Mouse (Mus musculus) limb, embryonic 12.5 days (tissue): ENCODE measurements at regions not wholly inside any gene's neighbourhood (a gene's known extent, or its start where the extent isn't known, plus 50 kb on each side); places are given as distances from the start of the nearest gene placed in this dataset.

Source experiments
- ATAC-seq: fragments of 200-750 bp; cut with Nextera tagmentation; 2 replicates; pipeline ENCODE4 v1.8.0; 2017; ENCODE audit warnings: low read depth, moderate TSS enrichment; ENCODE audit not compliant: insufficient number of reproducible peaks, insufficient read depth, low FRiP score, low TSS enrichment
- H3K27ac ChIP-seq: fragments of 300-500 bp; sonication (generic); 2 replicates; pipeline ENCODE4 v1.5.1; 2016; ENCODE audit warnings: mild to moderate bottlenecking, moderate library complexity
- H3K27me3 ChIP-seq: fragments of 300-500 bp; sonication (generic); 2 replicates; pipeline ENCODE4 v1.6.1; 2016; ENCODE audit warnings: mild to moderate bottlenecking, moderate library complexity
- H3K36me3 ChIP-seq: fragments of 300-500 bp; sonication (generic); 2 replicates; pipeline ENCODE4 v1.6.1; 2016; ENCODE audit warnings: mild to moderate bottlenecking, moderate library complexity
- H3K4me1 ChIP-seq: fragments of 300-500 bp; sonication (generic); replicated peaks from 2 replicates; pipeline ENCODE4 v1.6.1; 2016
- H3K4me2 ChIP-seq: fragments of 300-500 bp; sonication (generic); 2 replicates; pipeline ENCODE4 v1.6.1; 2016; ENCODE audit warnings: mild to moderate bottlenecking, moderate library complexity
- H3K4me3 ChIP-seq: fragments of 300-500 bp; sonication (generic); replicated peaks from 2 replicates; pipeline ENCODE4 v1.5.1; 2016; ENCODE audit warnings: mild to moderate bottlenecking
- H3K9ac ChIP-seq: fragments of 300-500 bp; sonication (generic); replicated peaks from 2 replicates; pipeline ENCODE4 v1.6.1; 2016; ENCODE audit warnings: mild to moderate bottlenecking, moderate library complexity
- H3K9me3 ChIP-seq: fragments of 300-500 bp; sonication (generic); 2 replicates; pipeline ENCODE4 v1.6.1; 2016; ENCODE audit warnings: mild to moderate bottlenecking, moderate library complexity
- WGBS: fragments of 180-500 bp; shearing (Covaris S2); methylation state at CpG from one replicate; pipeline ENCODE4 v1.1.7; 2016; 5-methylcytosine and 5-hydroxymethylcytosine counted together

GRCm38 (mm10) chr12:79865179-79865552 is 247.6 kb downstream of the Zfp36l1 start:
- Histone ChIP-seq H3K4me1 (peaks cover 22% of the 10 kb centered on the region), H3K9ac (no peak overlapping the region), H3K27ac (peak overlapping the region; percentile 64; the same call in 1 of the 2 replicates), H3K9me3 (no peaks in the 10 kb centered on the region; the same call in 1 of the 2 replicates), H3K27me3 (no peaks in the 10 kb centered on the region), H3K4me3 (no peak overlapping the region), H3K4me2 (no peak overlapping the region), H3K36me3 (no peaks in the 10 kb centered on the region)
- 60% methylated on average over 6 of the region's 6 CpGs for WGBS
- no peak for ATAC-seq

GRCm38 (mm10) chr12:79864346-79865178 is 248.3 kb downstream of the Zfp36l1 start:
- Histone ChIP-seq H3K4me3 (no peak overlapping the region), H3K27ac (peak overlapping the region; percentile 64), H3K27me3 (no peaks in the 10 kb centered on the region), H3K36me3 (no peaks in the 10 kb centered on the region), H3K9ac (no peak overlapping the region), H3K4me1 (peaks cover 28% of the 10 kb centered on the region), H3K9me3 (no peaks in the 10 kb centered on the region; the same call in 1 of the 2 replicates), H3K4me2 (no peak overlapping the region)
- 67% methylated on average over 20 of the region's 20 CpGs for WGBS
- ATAC-seq = 0 out of 2 replicates have a peak, but pooled peaks have one; percentile 26
